28 mouse cellular contexts compared by ENCODE assay signal in the genomic region with DNA sequence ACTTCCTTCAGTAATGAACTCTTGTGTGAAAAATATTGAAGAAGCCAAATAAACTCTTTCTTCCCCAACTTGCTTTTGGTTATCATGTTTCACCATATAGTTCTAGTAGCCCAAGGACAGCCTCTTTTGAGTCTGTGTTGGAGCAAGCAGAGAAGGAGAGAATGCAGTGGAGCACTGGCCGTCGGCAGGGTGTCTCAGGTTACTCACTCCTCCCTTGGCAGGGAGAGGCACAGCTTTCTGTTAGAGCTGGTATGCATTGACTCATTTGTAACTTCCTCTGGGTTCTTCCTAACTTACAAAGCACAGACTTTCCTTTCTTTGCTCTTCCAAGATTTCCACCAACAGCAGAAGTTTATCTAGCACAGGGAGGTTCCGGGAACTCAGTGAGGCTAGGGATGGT.
DNase-seq lines count a peak whose midpoint lies in the region; ATAC-seq lines count a peak whose summit lies in the region.
"Had no signal": no experiment of that assay in that cellular context is flagged by ENCODE, and none has a peak within 500 bp of the region (broad histone marks: within the 10 kb centered on the region; RNA-seq: fewer than 3 reads in every experiment).

No protein-coding gene starts in this region.

- peak; percentile 66; the same call in 1 of the 2 replicates for ATAC-seq in embryonic facial prominence, embryonic 14.5 days (ENCODE audit: low read depth)
- ATAC-seq: activated CD4-positive, CD25-positive, alpha-beta regulatory T cell, adult 4 months; CD4-positive, CD25-positive, alpha-beta regulatory T cell, adult 4 months; forebrain, embryonic 15.5 days; midbrain, embryonic 13.5 days; Patski had no signal

- no peak overlapping the region for H3K9ac ChIP-seq in embryonic facial prominence, embryonic 14.5 days (ENCODE audit: low read depth, low read length)
- H3K9ac ChIP-seq: embryonic facial prominence, embryonic 15.5 days; forebrain, embryonic 15.5 days; heart, embryonic 12.5 days; midbrain, embryonic 13.5 days had no signal

- H3K4me1 ChIP-seq in embryonic facial prominence, embryonic 14.5 days (ENCODE audit: control insufficient read depth, insufficient read depth, low read length) = peaks cover 9% of the 10 kb centered on the region
- H3K4me1 ChIP-seq: forebrain, embryonic 15.5 days; hindbrain, embryonic 10.5 days; megakaryocyte, embryonic 14.5 days; midbrain, embryonic 13.5 days had no signal

- no peak overlapping the region for H3K4me2 ChIP-seq in embryonic facial prominence, embryonic 14.5 days (ENCODE audit: low read depth, low read length)
- H3K4me2 ChIP-seq: embryonic facial prominence, embryonic 15.5 days; forebrain, embryonic 15.5 days; heart, embryonic 12.5 days; liver, embryonic 11.5 days; midbrain, embryonic 13.5 days had no signal

- no peaks in the 10 kb centered on the region for H3K36me3 ChIP-seq in embryonic facial prominence, embryonic 14.5 days (ENCODE audit: control insufficient read depth, insufficient read depth, low read length)
- H3K36me3 ChIP-seq: embryonic facial prominence, embryonic 15.5 days; forebrain, embryonic 15.5 days; midbrain, embryonic 13.5 days had no signal

- H3K27ac ChIP-seq in embryonic facial prominence, embryonic 14.5 days (replicated peaks; ENCODE audit: low read depth, low read length) = no peak overlapping the region
- H3K27ac ChIP-seq: embryonic facial prominence, embryonic 15.5 days; forebrain, embryonic 15.5 days; hindbrain, embryonic 10.5 days; left cerebral cortex, adult 2 months; midbrain, embryonic 13.5 days had no signal

- no peaks in the 10 kb centered on the region for H3K27me3 ChIP-seq in embryonic facial prominence, embryonic 14.5 days (replicated peaks; ENCODE audit: control insufficient read depth, insufficient read depth, low read length)
- H3K27me3 ChIP-seq: embryonic facial prominence, embryonic 15.5 days; forebrain, embryonic 15.5 days; heart, embryonic 12.5 days; megakaryocyte, embryonic 14.5 days; midbrain, embryonic 13.5 days; Patski had no signal

- WGBS in embryonic facial prominence, embryonic 14.5 days = 17% methylated on average over 3 of the region's 3 CpGs

- no peaks in the 10 kb centered on the region for H3K9me3 ChIP-seq in embryonic facial prominence, embryonic 14.5 days (ENCODE audit: control insufficient read depth, low read length)
- H3K9me3 ChIP-seq: embryonic facial prominence, embryonic 15.5 days; forebrain, embryonic 15.5 days; heart, embryonic 12.5 days; hindbrain, embryonic 10.5 days; megakaryocyte, embryonic 14.5 days; midbrain, embryonic 13.5 days had no signal

- no peak overlapping the region for H3K4me3 ChIP-seq in embryonic facial prominence, embryonic 14.5 days (ENCODE audit: low read depth, low read length)
- H3K4me3 ChIP-seq: embryonic facial prominence, embryonic 15.5 days; forebrain, embryonic 15.5 days; heart, embryonic 12.5 days; hindbrain, embryonic 10.5 days; left cerebral cortex, adult 2 months; megakaryocyte, embryonic 14.5 days; midbrain, embryonic 13.5 days had no signal

- peak; percentile 46 for DNase-seq in embryo, embryonic 10 days (ENCODE audit: low spot score)
- no peak for DNase-seq in embryo, embryonic 9.5 days (ENCODE audit: extremely low spot score)
- DNase-seq in 3T3-L1 (ENCODE audit: low read depth, low spot score) = peak; percentile 42
- peak; percentile 6 for DNase-seq in adipocyte (ENCODE audit: low spot score)
- peak; percentile 69 for DNase-seq in embryonic facial prominence, embryonic 14.5 days (ENCODE audit: low spot score)
- DNase-seq in ovary, postnatal 10 days (ENCODE audit: low spot score) = no peak
- DNase-seq in liver = no peak
- no peak for DNase-seq in cerebellum, adult 9-11 months
- DNase-seq: adrenal gland, postnatal 10 days; cerebellum, adult 18-20 months; cerebellum, postnatal 25 days; gastrocnemius, postnatal 25 days; heart, adult 18-20 months; heart, postnatal 10 days; kidney, adult 11 months; right cerebral cortex, postnatal 14 days; thymus, postnatal 25 days had no signal

Comparison
In these comparisons a context has a peak if more than half of its experiments do, and no peak if none do; other contexts are left out.
1. DNase-seq: peak in embryo, embryonic 10 days (single experiment), 3T3-L1 (single experiment), adipocyte (single experiment) and embryonic facial prominence, embryonic 14.5 days (single experiment); none in embryo, embryonic 9.5 days (single experiment), ovary, postnatal 10 days (single experiment), liver (single experiment) and cerebellum, adult 9-11 months (single experiment).